Mouse (Mus musculus): ENCODE results near the gene Arid4b. TPM values are rescaled to one million over a fixed set of nuclear protein-coding genes. Genes with fewer than 3 reads are reported as not detected.

Gene Arid4b
- polyA plus RNA-seq, 1 experiment from 2014 or later: 65.8 TPM

- 47% methylated on average over 1 of the region's 1 CpGs for WGBS
- no peak for DNase-seq (ENCODE audit: low spot score)
- Histone ChIP-seq H3K9me3 (ENCODE audit: control insufficient read depth, low read length) (no peaks in the 10 kb centered on the region), H3K4me3 (replicated peaks; ENCODE audit: low read length) (no peak overlapping the region), H3K27ac (peak overlapping the region; percentile 49; the same call in 1 of the 2 replicates), H3K4me2 (replicated peaks) (no peak overlapping the region), H3K36me3 (replicated peaks; ENCODE audit: control insufficient read depth, insufficient read depth) (peaks cover 46% of the 10 kb centered on the region), H3K9ac (no peak overlapping the region), H3K4me1 (replicated peaks; ENCODE audit: control insufficient read depth, insufficient read depth, low read length) (no peaks in the 10 kb centered on the region), H3K27me3 (ENCODE audit: control insufficient read depth, insufficient read depth, low read length) (no peaks in the 10 kb centered on the region)
- ATAC-seq (ENCODE audit: low FRiP score): no peak
Observed at GRCm38 (mm10) chr13:14131651-14132050, 68.6 kb downstream of the Arid4b start.

- no peaks in the 10 kb centered on the region for H3K27me3 ChIP-seq (ENCODE audit: control insufficient read depth, insufficient read depth, low read length)
- 98% methylated on average over 2 of the region's 2 CpGs for WGBS
- no peak overlapping the region for H3K27ac ChIP-seq
- ATAC-seq (ENCODE audit: low FRiP score) (no peak), DNase-seq (ENCODE audit: low spot score) (no peak)
- H3K4me1 ChIP-seq (replicated peaks; ENCODE audit: control insufficient read depth, insufficient read depth, low read length): no peaks in the 10 kb centered on the region
- no peak overlapping the region for H3K4me2 ChIP-seq (replicated peaks)
- no peaks in the 10 kb centered on the region for H3K9me3 ChIP-seq (ENCODE audit: control insufficient read depth, low read length)
- no peak overlapping the region for H3K9ac ChIP-seq
- H3K36me3 ChIP-seq (replicated peaks; ENCODE audit: control insufficient read depth, insufficient read depth): peaks cover 26% of the 10 kb centered on the region
- H3K4me3 ChIP-seq (replicated peaks; ENCODE audit: low read length): no peak overlapping the region
Observed at GRCm38 (mm10) chr13:14142294-14142966, 79.4 kb downstream of the Arid4b start.

- DNase-seq (ENCODE audit: low spot score) (no peak), ATAC-seq (ENCODE audit: low FRiP score) (no peak)
- Histone ChIP-seq H3K36me3 (replicated peaks; ENCODE audit: control insufficient read depth, insufficient read depth) (peaks cover 16% of the 10 kb centered on the region), H3K27ac (no peak overlapping the region), H3K4me2 (replicated peaks) (no peak overlapping the region), H3K27me3 (ENCODE audit: control insufficient read depth, insufficient read depth, low read length) (no peaks in the 10 kb centered on the region), H3K4me1 (replicated peaks; ENCODE audit: control insufficient read depth, insufficient read depth, low read length) (no peaks in the 10 kb centered on the region), H3K4me3 (replicated peaks; ENCODE audit: low read length) (no peak overlapping the region), H3K9me3 (ENCODE audit: control insufficient read depth, low read length) (no peaks in the 10 kb centered on the region), H3K9ac (no peak overlapping the region)
- 91% methylated on average over 1 of the region's 1 CpGs for WGBS
Observed at GRCm38 (mm10) chr13:14177989-14178388, 115.0 kb downstream of the Arid4b start.

- Histone ChIP-seq H3K4me1 (replicated peaks; ENCODE audit: control insufficient read depth, insufficient read depth, low read length) (no peaks in the 10 kb centered on the region), H3K4me2 (replicated peaks) (no peak overlapping the region), H3K27me3 (ENCODE audit: control insufficient read depth, insufficient read depth, low read length) (no peaks in the 10 kb centered on the region), H3K9ac (no peak overlapping the region), H3K36me3 (replicated peaks; ENCODE audit: control insufficient read depth, insufficient read depth) (peaks cover 23% of the 10 kb centered on the region), H3K9me3 (ENCODE audit: control insufficient read depth, low read length) (no peaks in the 10 kb centered on the region), H3K4me3 (replicated peaks; ENCODE audit: low read length) (no peak overlapping the region), H3K27ac (no peak overlapping the region)
- WGBS: 82% methylated on average over 3 of the region's 3 CpGs
- no peak; the same call in 1 of the 2 replicates for ATAC-seq (ENCODE audit: low FRiP score)
- DNase-seq (ENCODE audit: low spot score): no peak
Observed at GRCm38 (mm10) chr13:14179669-14180068, 116.6 kb downstream of the Arid4b start.

GRCm38 (mm10) chr13:14245946-14246345 lies 182.9 kb downstream of the Arid4b start:
- WGBS: 63% methylated on average over 2 of the region's 2 CpGs

More at GRCm38 (mm10) chr13:14245946-14246345, 182.9 kb downstream of the Arid4b start:
- Histone ChIP-seq H3K9ac (no peak overlapping the region), H3K4me3 (replicated peaks; ENCODE audit: low read length) (no peak overlapping the region), H3K4me1 (replicated peaks; ENCODE audit: control insufficient read depth, insufficient read depth, low read length) (no peaks in the 10 kb centered on the region), H3K9me3 (ENCODE audit: control insufficient read depth, low read length) (no peaks in the 10 kb centered on the region), H3K4me2 (replicated peaks) (no peak overlapping the region), H3K27ac (no peak overlapping the region), H3K36me3 (replicated peaks; ENCODE audit: control insufficient read depth, insufficient read depth) (peaks cover 34% of the 10 kb centered on the region), H3K27me3 (ENCODE audit: control insufficient read depth, insufficient read depth, low read length) (no peaks in the 10 kb centered on the region)
- ATAC-seq (ENCODE audit: low FRiP score) (no peak), DNase-seq (ENCODE audit: low spot score) (no peak)

Other genes with a start within 250 kb of the Arid4b start
- 15.6 and 17.2 TPM in 2 replicates for gene B3galnt2, start 108.8 kb upstream of the Arid4b start, polyA plus RNA-seq (2014; fragmentation: Nextera tagmentation; extraction: Ambion mirVana)
- 108 and 111 TPM in 2 replicates for gene Tbce, start 23.6 kb upstream of the Arid4b start, polyA plus RNA-seq (2014; fragmentation: Nextera tagmentation; extraction: Ambion mirVana)
- 87.9 and 88.6 TPM in 2 replicates for gene Ggps1, start 256 bp downstream of the Arid4b start, polyA plus RNA-seq (2014; fragmentation: Nextera tagmentation; extraction: Ambion mirVana)

Data from hindbrain, embryonic 14.5 days (tissue).